Mouse (Mus musculus) ES-E14 (cell line): ENCODE measurements around the gene Rtel1.
"Not testable (repeated sequence)": the region's sequence is repeated elsewhere in the genome, so short reads cannot be mapped to it uniquely, and the experiment has no call there.

Experiments
- CHD2 ChIP-seq: IDR thresholded peaks from 2 replicates; pipeline ENCODE4 v1.6.1; 2014; ENCODE audit warnings: mild to moderate bottlenecking, low read depth, low read length, inconsistent platforms
- MAFK ChIP-seq: IDR thresholded peaks from 2 replicates; pipeline ENCODE4 v1.6.1; 2014; ENCODE audit warnings: mild to moderate bottlenecking, low read depth, low read length, inconsistent platforms; ENCODE audit not compliant: insufficient read depth

GRCm38 (mm10) chr2:181287958-181288350 lies 31.6 kb upstream of the Rtel1 start, which contains the start of gene Gmeb2:
- TF ChIP-seq CHD2, MAFK: not testable (repeated sequence)
